Mouse (Mus musculus) cerebellum, adult (tissue): Measurements from ENCODE around the gene Szt2.

ENCODE experiments used
- ATAC-seq: cut with Nextera tagmentation; 2 replicates; pipeline ENCODE4 v1.9.2; 2017; ENCODE audit warnings: mild to moderate bottlenecking, moderate library complexity, mixed read lengths; ENCODE audit not compliant: insufficient number of reproducible peaks, low FRiP score, low TSS enrichment

Gene Szt2

DNA sequence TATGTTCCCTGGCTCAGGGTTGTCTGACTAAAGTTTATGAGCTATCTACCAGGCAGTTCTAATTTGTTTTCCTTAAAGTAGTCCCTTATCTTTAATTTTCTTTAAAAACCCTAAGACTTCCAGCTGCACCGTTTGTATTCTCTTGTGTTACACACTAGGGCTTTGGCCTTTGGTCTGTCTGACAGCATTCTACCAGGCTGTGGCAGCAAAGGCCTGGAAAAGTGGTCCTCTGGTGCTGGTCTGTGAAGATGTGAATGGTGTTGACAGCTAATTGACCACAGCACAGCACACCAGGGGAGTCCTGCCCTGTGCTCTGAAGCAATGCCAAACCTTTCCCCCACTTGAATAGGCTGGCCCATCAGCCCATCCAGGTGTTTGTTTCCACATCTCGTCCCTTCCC lies 6.7 kb upstream of the Szt2 start:
- no peak for ATAC-seq

DNA sequence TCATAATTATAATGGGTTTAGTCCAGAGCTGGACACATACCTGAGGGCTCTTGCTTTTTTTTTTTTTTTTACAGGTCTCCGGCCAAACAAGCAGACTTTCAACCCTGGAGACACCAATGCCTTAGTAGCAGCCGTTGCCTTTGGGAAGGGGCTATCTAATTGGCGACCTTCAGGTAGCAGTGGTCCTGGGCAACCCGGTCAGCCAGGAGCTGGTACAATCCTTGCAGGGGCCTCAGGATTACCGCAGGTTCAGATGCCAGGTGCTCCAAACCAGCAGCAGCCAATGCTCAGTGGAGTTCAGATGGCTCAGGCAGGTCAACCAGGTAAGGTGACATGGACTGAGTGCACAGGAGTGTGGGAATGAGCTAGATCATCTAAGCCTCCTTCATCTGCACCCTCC lies 4.5 kb upstream of the Szt2 start:
- ATAC-seq = no peak

DNA sequence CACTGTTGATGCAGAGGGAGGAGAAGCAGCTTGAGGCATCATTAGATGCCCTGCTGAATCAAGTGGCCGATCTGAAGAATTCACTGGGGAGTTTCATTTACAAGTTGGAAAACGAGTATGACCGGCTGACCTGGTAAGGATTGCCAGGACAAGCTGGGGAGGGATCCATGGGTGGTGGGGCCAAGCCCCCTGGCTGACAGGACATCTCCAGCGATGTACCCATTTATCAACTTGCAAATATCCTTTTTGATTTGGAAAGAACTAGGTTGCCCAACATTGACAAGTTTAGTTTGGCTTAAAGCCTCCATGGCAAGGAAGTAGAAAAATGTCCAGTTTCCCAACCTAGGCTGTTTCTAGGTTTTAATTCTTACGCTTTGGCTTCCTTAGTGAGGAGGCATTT lies 1.8 kb upstream of the Szt2 start:
- ATAC-seq = no peak

DNA sequence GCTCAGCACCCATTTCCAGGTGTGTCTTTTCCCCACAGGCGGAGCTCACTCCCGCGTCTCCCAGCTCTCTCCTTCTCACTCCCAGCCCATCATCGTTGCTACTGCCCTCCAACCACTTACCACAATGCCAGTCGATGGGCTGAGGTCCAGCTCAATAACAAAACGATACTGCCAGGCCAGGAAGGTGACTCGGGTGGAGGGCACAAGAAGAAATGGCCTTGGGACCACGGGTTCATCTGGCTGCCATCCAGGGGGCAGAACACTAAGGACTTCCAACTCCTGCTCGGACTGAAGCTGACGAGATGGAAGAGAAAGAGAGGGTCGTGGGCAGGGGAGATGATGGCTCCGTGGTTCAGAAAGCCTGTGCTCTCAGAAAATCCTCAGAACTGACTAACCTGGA lies 6.4 kb downstream of the Szt2 start:
- no peak for ATAC-seq

DNA sequence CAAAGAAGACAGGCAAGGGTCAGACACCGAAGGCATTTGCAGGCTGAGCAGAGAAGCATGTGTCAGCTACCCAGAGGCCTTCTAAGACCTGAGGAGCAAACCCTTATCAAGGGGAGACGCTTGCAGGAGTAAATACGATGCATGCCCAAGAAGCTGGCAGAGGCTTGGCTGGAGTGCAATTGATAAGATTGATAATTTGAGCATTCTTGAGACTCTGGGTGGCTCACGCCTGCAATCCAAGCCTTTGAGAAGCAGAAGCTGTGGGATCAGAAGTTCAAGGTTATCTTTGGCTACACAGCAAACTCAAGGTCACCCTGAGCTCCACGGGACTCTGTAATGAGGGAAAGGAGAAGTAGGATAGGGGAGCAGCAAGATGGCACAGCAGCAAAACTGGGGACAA lies 7.2 kb downstream of the Szt2 start:
- ATAC-seq = no peak

DNA sequence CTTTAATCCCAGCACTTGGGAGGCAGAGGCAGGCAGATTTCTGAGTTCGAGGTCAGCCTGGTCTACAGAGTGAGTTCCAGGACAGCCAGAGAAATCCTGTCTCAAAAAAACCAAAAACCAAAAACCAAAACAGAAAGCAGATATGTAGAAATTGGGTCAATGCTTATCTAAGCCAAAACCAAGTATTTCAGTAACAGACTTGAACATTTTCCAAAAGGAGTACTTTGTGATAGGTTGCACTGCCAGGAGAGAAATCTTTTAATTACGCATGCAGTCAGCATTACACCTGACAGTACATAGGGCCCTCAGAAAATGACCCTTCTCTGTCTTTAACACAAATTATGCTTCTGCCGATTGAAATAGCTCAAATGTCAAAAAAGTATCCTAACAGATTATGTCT lies 7.7 kb downstream of the Szt2 start:
- no peak for ATAC-seq

DNA sequence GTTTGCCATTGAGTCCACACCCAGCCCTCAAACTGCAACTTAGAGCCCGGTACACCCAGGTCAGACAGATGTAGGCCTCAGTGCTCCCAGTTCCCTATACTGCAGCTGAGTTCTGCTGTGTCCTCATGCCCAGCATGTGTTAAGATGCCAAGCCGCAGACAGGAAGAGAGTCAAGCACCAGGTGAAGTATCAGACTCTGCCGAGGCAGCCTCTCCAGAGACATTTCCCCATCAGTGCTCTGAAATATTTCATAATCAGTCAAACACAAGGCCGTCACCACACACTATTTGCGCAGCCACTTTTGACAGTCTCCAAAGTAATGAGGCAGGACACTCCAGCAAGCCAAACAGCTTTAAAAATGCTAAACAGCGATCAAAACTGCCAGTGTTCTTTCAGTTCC lies 10.7 kb downstream of the Szt2 start:
- no peak for ATAC-seq

DNA sequence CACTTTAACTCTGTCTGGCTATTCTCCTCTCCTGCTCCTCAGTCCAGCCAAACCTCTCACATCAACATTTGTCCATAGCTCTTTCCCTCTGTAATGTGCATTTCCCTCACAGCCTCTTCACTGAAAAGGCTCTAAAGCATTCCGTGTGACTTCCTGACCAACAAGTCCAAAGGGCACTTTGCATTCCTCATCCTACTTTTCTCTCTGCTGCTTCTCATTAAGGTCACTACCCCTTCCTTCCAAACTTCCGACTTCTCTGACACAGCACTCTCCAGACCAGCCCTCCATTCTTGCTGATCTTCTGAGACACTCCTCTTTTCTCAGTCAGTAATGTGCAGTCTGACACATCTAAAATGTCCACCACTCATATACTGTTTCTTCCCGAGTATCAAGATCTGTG lies 12.6 kb downstream of the Szt2 start:
- no peak for ATAC-seq

DNA sequence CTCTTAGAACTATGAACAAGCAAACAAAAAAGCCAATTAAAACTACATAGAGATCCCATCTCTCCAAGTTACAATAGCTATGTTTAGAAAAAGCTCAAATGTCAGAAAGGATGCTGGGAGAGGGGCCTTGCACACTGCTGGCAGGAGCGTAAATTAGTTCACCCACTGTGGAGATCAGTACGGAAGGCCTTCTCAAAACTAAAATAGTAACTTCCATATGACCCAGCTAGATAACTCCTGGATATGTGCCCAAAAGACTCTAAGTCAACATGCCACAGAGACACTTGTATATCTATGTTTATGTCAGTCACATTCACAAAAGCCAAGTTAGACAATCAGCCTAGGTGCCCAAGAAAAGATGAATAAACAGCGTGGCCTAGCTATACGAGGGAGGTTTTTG lies 13.8 kb downstream of the Szt2 start:
- ATAC-seq = no peak

DNA sequence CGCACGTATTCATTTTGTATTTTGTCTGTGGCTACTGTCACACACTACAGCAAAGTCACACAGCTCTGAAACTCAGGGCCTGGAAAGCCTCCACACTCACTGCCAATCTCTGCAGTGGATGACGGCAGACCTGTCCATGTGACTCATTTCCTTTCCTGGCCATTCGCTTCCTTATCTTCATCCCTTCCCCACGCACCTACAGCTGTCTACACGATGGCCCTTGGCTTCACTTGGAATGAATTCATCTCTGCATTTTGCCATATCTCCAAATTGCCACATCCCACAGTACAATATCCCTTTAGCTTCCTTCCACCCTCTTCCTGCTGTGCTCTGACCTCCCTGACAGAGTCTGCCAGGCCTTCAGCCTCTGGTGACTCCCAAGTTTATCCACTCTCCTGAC lies 14.6 kb downstream of the Szt2 start:
- ATAC-seq = no peak

DNA sequence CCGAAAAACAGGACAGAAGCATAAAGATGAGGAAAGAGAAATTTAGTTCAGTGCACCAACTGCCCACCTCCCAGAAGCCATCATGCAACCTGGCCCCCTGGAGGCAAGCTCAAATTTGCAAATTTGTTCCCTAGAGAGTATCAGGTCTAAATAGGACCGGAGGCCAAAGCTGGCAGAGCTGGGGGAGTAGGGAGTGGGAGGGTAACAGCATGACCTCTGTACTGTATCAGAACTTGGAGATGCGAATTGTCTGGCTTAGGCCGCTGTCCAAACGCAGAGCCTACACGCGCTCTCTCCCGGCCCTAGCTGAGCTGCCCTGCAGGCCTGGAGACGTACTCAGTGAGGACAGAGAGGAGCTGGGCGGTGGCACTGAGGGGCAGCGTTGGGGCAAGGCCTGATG lies 18.9 kb downstream of the Szt2 start:
- no peak for ATAC-seq

DNA sequence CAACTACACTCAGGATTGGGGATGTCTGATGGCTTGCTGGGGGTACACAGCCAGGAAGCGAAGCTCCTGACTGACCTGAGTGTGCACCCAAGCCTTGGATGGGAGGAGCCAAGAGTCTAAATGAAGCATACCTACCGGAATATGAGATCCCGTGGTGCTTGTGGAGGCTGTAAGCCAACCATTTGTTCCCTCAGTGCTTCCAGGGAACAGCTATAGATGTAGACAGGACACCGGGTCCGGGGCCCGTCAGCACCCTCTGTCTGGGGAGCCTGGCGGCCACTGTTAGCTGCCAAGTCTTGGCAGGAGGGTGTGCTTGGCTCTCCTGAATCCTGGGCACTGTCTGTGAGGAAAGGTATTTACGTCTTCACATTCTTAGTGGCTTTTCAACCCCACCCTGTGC lies 21.8 kb downstream of the Szt2 start:
- no peak for ATAC-seq

DNA sequence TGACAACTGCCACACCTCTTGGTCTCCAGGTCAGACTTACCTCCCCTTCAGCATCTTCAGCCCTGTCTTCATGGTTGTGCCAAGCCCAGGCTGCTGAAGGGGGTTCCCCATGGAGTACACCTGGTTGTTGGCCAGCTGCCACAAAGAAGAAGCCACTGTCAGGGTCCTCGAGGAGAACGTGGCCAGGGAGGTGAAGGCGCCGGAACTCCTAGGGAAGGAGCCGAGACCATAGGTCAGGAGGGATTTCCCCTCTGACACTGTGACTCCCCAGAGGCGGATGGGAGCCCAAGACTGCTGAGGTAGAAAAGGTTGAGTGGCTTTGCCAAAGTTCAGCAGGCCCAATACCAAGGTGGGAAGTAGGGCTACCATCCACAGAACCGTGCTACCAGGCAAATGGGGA lies 25.8 kb downstream of the Szt2 start:
- ATAC-seq = no peak

DNA sequence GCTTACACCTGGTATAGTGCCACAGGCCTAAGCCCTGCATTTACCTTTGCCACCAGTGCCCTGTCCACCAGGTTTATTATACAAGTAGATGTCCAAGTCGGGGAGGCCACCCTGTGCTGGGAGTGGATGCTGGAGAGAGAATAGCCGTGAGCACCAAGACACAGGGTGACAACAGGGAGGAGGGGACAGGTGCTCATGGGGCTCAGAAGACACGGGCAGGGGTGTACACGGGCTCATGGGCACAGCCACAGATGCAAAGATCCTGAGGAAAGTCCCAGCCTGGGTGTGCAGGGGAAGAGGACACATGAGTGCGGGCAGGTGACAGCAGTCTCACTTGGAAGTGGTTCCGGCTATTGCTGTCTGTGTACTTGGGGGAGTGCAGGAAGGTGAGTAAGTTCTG lies 33.1 kb downstream of the Szt2 start:
- ATAC-seq = no peak

DNA sequence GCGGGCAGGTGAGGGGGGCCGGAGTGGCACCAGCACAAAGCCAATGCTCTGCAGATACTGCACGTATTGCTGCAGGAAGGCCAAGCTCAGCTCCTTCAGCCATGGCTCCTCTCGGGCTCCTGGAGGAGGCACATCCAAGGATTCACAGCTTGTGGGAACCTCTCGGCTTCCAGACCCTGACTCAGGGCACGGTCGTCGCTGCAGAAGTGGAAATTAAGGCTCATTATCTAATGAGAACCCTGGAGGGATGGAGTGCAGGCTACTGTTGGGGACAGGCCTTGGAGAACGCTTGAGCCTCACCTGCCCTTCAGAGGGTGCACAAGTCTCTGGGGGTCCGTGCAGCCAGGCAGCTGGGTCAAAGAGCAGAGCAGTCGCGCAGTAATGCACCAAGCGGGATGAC lies 37.3 kb downstream of the Szt2 start:
- no peak for ATAC-seq

DNA sequence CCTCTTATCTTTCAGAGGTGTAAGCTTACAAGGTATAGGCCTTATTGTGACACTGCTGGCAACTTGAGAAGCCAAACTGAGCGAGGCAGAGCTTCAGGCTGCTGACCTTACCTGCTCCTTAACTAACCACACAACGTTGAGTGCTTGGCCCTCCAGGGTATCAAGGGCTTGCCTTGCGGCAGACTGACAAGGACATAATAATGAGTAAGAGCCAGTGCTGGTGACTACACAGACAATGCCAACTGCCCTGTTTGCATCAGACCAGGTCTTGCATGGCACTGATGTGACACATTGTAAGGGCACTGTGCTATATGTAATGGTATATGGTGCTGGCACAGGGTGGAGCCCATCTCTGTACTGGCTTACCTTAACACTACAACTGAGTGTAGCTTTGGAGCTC lies 40.5 kb downstream of the Szt2 start:
- no peak for ATAC-seq

DNA sequence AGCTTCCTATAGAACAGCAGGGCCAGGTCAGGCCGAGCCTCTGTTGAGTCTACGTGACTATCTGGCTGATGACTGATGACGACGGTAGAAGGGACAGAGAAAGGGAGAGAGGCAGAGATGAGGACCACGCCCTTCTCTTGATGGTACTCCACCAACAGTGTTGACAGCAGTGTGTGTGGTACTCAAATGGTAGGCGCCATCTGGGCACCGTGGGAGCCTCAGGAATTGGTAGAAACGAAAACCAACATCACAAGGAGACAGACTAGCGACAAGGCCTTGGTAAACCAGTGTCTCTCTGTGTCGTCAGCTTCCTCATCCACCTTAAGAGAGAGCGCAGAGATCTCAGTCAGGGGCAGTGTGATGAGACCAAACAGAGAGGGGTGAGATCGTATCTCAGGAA lies 41.5 kb downstream of the Szt2 start:
- ATAC-seq = no peak

DNA sequence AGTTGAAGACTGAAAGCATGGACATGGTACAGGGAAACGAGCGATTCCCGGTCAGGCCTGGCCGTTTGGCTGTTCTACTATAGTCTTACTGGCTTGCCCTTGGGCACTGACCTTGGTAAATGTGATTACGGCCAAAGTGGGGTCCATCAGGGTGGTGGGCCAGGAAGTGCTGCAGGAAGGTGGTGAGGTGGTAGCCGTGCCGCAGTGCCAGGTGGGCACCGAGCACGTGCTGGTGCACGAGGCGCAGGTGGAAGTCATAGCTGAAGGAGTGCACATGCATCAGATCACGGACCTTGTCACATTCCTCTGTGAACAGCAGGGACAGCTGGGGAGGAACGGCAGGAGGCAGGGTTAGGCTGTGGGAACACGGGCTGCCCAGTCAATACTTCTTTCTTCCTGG lies 43.1 kb downstream of the Szt2 start:
- no peak for ATAC-seq

DNA sequence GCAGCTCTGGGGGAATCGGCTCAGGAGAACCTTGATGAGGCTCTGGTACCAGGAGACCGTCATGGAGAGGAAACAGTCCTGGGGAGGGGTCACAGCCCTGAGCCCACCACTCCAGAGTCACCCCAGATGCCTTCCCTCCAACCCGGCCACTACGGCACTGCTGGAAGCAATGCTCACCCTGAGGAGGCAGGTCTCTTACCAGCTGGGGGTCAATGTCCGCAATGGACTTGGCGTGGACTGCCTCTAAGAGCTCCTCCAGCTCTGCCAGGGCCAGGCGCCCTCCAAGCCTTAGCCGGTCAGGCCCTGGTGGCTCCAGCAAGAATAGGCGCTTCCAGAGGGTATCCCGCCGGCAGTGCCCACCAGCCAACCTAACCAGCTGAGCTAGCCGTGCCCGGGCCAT lies 44.4 kb downstream of the Szt2 start:
- ATAC-seq = no peak

DNA sequence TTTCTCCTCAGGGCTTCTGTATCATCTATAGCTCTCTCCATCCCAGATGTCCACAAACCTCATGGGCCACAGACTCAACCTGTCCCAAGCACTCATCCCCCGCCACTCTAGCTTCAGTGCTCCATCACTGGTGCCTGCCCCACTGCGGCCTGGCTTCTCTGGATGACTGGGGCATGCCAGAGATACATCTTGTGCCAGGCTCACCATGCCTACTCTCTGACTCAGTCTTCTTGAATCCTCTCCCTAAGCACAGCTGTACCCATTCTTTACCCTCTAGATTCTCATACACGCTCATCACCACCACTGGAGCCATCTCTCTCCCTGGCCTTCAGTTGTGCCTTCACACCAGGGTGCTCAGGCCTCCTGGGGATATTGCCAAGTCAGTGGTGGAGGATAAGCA lies 45.1 kb downstream of the Szt2 start:
- no peak for ATAC-seq

DNA sequence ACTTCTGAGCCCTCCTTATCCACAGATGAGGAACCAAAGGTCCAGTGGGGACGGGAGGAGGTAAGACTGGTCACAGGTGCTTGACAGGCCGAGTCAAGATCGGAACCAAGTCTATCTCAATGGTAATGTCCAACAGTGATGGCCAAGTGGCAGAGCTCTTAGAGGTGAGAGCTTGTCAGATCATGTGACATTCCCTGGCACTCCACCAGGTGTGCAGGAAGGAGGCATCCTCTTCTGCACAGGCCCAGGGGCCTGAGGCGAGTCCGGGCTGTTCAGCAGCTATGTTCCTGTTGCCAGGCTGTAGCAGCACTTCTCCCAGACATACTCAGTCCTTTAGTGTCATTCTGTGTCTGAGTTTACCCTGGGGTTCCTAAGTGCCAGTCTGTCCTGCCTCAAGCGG lies 46.2 kb downstream of the Szt2 start:
- no peak for ATAC-seq

DNA sequence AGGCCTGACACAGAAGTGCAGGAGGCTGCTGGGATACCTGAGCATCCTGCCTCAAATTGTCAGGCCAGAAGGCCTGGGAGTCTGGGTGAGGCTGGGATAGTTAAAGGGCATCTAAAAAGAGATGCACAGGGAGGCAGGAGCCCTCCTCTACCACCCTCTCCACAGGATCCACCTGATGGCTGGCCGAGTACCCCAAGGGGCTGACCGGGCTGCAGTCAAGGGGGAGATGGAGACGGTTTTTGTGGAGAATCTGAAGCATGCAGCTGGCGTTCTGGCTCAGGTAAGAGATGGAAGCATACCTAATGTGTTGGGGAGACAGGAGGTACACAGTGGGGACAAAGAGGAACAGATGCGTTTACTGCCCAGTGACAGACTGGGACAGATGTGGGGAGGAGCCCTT lies 47.6 kb downstream of the Szt2 start:
- no peak for ATAC-seq

DNA sequence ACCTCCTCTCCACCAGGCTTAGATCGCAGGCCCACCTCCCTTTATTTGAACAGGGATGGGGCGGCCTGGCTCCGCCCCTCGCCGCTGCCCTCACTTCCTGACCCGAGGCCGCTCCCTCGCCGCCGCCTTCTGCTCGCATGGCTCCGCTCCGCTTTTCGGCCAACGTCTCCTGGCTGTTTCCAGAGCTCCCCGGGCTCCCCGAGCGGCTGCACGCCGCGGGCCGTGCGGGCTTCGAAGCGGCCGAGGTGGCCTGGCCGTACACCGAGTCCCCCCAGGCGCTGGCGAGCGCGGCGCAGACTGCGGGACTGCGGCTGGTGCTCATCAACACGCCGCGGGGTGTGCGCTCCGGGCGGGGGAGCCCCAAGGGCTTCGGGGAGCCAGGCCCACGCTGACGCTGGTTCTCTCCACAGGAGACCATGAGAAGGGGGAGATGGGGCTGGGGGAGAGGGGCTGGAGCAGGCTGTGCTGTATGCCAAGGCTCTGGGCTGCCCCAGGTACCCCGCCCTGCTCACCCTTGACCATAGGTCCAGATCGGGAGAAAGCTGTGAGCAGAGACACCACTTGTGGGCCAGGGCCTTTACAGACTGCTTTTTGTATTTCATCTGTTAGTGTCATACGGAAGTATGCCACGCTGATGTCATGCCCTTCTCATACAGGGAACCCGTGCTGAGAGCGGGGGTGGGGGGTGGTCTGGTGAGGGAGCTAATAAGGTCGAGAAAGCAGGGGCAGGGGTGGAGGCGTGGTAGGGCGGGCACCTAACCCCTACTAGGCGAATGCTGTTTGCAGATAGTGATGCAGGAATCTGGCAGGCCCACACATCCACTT lies 49.0 kb downstream of the Szt2 start:
- peak; percentile 76 for ATAC-seq
